Mouse (Mus musculus): ENCODE measurements around the gene Ttyh1. TPM values are rescaled to one million over a fixed set of nuclear protein-coding genes. Genes with fewer than 3 reads are reported as not detected.

Gene Ttyh1
- polyA plus RNA-seq, 1 experiment from 2014 or later = 124 TPM

GRCm38 (mm10) chr7:4124856-4125255 lies 5.6 kb downstream of the Ttyh1 start:
- peak; percentile 4 for ATAC-seq
- peaks cover 42% of the 10 kb centered on the region for H3K36me3 ChIP-seq
- H3K4me3 ChIP-seq (replicated peaks) = peak overlapping the region; percentile 32
- H3K27me3 ChIP-seq = no peaks in the 10 kb centered on the region
- H3K4me1 ChIP-seq (replicated peaks) = peaks cover 65% of the 10 kb centered on the region
- H3K4me2 ChIP-seq (replicated peaks) = peak overlapping the region; percentile 80
- 3% methylated on average over 5 of the region's 5 CpGs for WGBS
- H3K9ac ChIP-seq (replicated peaks) = peak overlapping the region; percentile 54
- no peaks in the 10 kb centered on the region for H3K9me3 ChIP-seq
- H3K27ac ChIP-seq = peak overlapping the region; percentile 94

- Histone ChIP-seq H3K9ac (replicated peaks) (peak overlapping the region; percentile 54), H3K4me2 (replicated peaks) (peak overlapping the region; percentile 80), H3K9me3 (no peaks in the 10 kb centered on the region), H3K4me1 (replicated peaks) (peaks cover 61% of the 10 kb centered on the region), H3K4me3 (replicated peaks) (0 out of 2 replicates have a peak overlapping the region, but pooled peaks have one; percentile 32), H3K36me3 (peaks cover 42% of the 10 kb centered on the region), H3K27me3 (no peaks in the 10 kb centered on the region), H3K27ac (peak overlapping the region; percentile 94)
- no peak for ATAC-seq
- WGBS = 32% methylated on average over 9 of the region's 9 CpGs
These were observed 6.1 kb downstream of the Ttyh1 start for GRCm38 (mm10) chr7:4125306-4125705.

GRCm38 (mm10) chr7:4126992-4127785 lies 8.0 kb downstream of the Ttyh1 start:
- Histone ChIP-seq H3K4me1 (replicated peaks) (peaks cover 57% of the 10 kb centered on the region), H3K9me3 (no peaks in the 10 kb centered on the region), H3K4me3 (replicated peaks) (no peak overlapping the region), H3K27me3 (no peaks in the 10 kb centered on the region), H3K27ac (0 out of 2 replicates have a peak overlapping the region, but pooled peaks have one; percentile 25), H3K4me2 (replicated peaks) (no peak overlapping the region), H3K36me3 (peaks cover 49% of the 10 kb centered on the region), H3K9ac (replicated peaks) (peak overlapping the region; percentile 19; the same call in 1 of the 2 replicates)
- 89% methylated on average over 11 of the region's 11 CpGs for WGBS
- no peak for ATAC-seq

GRCm38 (mm10) chr7:4127894-4128293 lies 8.7 kb downstream of the Ttyh1 start:
- Histone ChIP-seq H3K9me3 (no peaks in the 10 kb centered on the region), H3K27ac (no peak overlapping the region), H3K36me3 (peaks cover 56% of the 10 kb centered on the region), H3K4me1 (replicated peaks) (peaks cover 50% of the 10 kb centered on the region), H3K27me3 (no peaks in the 10 kb centered on the region), H3K9ac (replicated peaks) (no peak overlapping the region), H3K4me2 (replicated peaks) (no peak overlapping the region), H3K4me3 (replicated peaks) (no peak overlapping the region)
- WGBS = 91% methylated on average over 4 of the region's 4 CpGs
- ATAC-seq = no peak

GRCm38 (mm10) chr7:4128860-4129259 lies 9.7 kb downstream of the Ttyh1 start:
- ATAC-seq = no peak
- H3K4me3 ChIP-seq (replicated peaks) = no peak overlapping the region
- H3K27me3 ChIP-seq = no peaks in the 10 kb centered on the region
- H3K4me1 ChIP-seq (replicated peaks) = peaks cover 44% of the 10 kb centered on the region
- peaks cover 64% of the 10 kb centered on the region for H3K36me3 ChIP-seq
- H3K4me2 ChIP-seq (replicated peaks) = no peak overlapping the region
- 0 out of 2 replicates have a peak overlapping the region, but pooled peaks have one; percentile 23 for H3K9ac ChIP-seq (replicated peaks)
- 0 out of 2 replicates have a peak overlapping the region, but pooled peaks have one; percentile 25 for H3K27ac ChIP-seq
- no peaks in the 10 kb centered on the region for H3K9me3 ChIP-seq
- WGBS = 65% methylated on average over 6 of the region's 6 CpGs

GRCm38 (mm10) chr7:4130686-4131452 lies 11.7 kb downstream of the Ttyh1 start:
- Histone ChIP-seq H3K36me3 (peaks cover 59% of the 10 kb centered on the region), H3K4me1 (replicated peaks) (peaks cover 32% of the 10 kb centered on the region), H3K4me2 (replicated peaks) (peak overlapping the region; percentile 6; the same call in 1 of the 2 replicates), H3K4me3 (replicated peaks) (no peak overlapping the region), H3K27ac (peak overlapping the region; percentile 75), H3K9ac (replicated peaks) (peak overlapping the region; percentile 55), H3K27me3 (no peaks in the 10 kb centered on the region), H3K9me3 (no peaks in the 10 kb centered on the region)
- peak; percentile 75 for ATAC-seq
- 40% methylated on average over 13 of the region's 13 CpGs for WGBS

- ATAC-seq = no peak
- Histone ChIP-seq H3K27ac (peak overlapping the region; percentile 75), H3K4me2 (replicated peaks) (no peak overlapping the region), H3K4me1 (replicated peaks) (peaks cover 30% of the 10 kb centered on the region), H3K36me3 (peaks cover 49% of the 10 kb centered on the region), H3K27me3 (no peaks in the 10 kb centered on the region), H3K4me3 (replicated peaks) (no peak overlapping the region), H3K9me3 (no peaks in the 10 kb centered on the region), H3K9ac (replicated peaks) (peak overlapping the region; percentile 55)
- WGBS = 87% methylated on average over 8 of the region's 8 CpGs
These were observed 12.8 kb downstream of the Ttyh1 start for GRCm38 (mm10) chr7:4131964-4132363.

- Histone ChIP-seq H3K9ac (replicated peaks) (no peak overlapping the region), H3K36me3 (peaks cover 43% of the 10 kb centered on the region), H3K27ac (peak overlapping the region; percentile 75; the same call in 1 of the 2 replicates), H3K9me3 (no peaks in the 10 kb centered on the region), H3K4me3 (replicated peaks) (no peak overlapping the region), H3K4me1 (replicated peaks) (peaks cover 32% of the 10 kb centered on the region), H3K27me3 (no peaks in the 10 kb centered on the region), H3K4me2 (replicated peaks) (no peak overlapping the region)
- 97% methylated on average over 3 of the region's 3 CpGs for WGBS
- no peak for ATAC-seq
These were observed 13.4 kb downstream of the Ttyh1 start for GRCm38 (mm10) chr7:4132581-4132980.

- Histone ChIP-seq H3K9ac (replicated peaks) (no peak overlapping the region), H3K9me3 (no peaks in the 10 kb centered on the region), H3K27me3 (no peaks in the 10 kb centered on the region), H3K4me2 (replicated peaks) (no peak overlapping the region), H3K36me3 (peaks cover 40% of the 10 kb centered on the region), H3K4me3 (replicated peaks) (no peak overlapping the region), H3K4me1 (replicated peaks) (peaks cover 36% of the 10 kb centered on the region), H3K27ac (no peak overlapping the region; the same call in 1 of the 2 replicates)
- no peak for ATAC-seq
- 87% methylated on average over 7 of the region's 7 CpGs for WGBS
These were observed 13.8 kb downstream of the Ttyh1 start for GRCm38 (mm10) chr7:4132998-4133397.

GRCm38 (mm10) chr7:4134911-4135310 lies 15.7 kb downstream of the Ttyh1 start:
- Histone ChIP-seq H3K4me3 (replicated peaks) (no peak overlapping the region), H3K4me1 (replicated peaks) (peaks cover 45% of the 10 kb centered on the region), H3K9me3 (no peaks in the 10 kb centered on the region), H3K27me3 (no peaks in the 10 kb centered on the region), H3K9ac (replicated peaks) (no peak overlapping the region), H3K27ac (no peak overlapping the region), H3K36me3 (peaks cover 34% of the 10 kb centered on the region), H3K4me2 (replicated peaks) (no peak overlapping the region)
- 81% methylated on average over 5 of the region's 5 CpGs for WGBS
- no peak for ATAC-seq

- peak overlapping the region; percentile 68 for H3K9ac ChIP-seq (replicated peaks)
- H3K9me3 ChIP-seq = no peaks in the 10 kb centered on the region
- peaks cover 37% of the 10 kb centered on the region for H3K4me1 ChIP-seq (replicated peaks)
- peak overlapping the region; percentile 78 for H3K4me2 ChIP-seq (replicated peaks)
- peaks cover 46% of the 10 kb centered on the region for H3K36me3 ChIP-seq
- WGBS = 0% methylated on average over 16 of the region's 16 CpGs
- peak overlapping the region; percentile 96 for H3K27ac ChIP-seq
- H3K4me3 ChIP-seq (replicated peaks) = peak overlapping the region; percentile 88
- H3K27me3 ChIP-seq = no peaks in the 10 kb centered on the region
- peak; percentile 28 for ATAC-seq
These were observed 17.2 kb downstream of the Ttyh1 start for GRCm38 (mm10) chr7:4136404-4136770.
